Mouse (Mus musculus): Measurements from ENCODE around the gene Msi1.

DNA sequence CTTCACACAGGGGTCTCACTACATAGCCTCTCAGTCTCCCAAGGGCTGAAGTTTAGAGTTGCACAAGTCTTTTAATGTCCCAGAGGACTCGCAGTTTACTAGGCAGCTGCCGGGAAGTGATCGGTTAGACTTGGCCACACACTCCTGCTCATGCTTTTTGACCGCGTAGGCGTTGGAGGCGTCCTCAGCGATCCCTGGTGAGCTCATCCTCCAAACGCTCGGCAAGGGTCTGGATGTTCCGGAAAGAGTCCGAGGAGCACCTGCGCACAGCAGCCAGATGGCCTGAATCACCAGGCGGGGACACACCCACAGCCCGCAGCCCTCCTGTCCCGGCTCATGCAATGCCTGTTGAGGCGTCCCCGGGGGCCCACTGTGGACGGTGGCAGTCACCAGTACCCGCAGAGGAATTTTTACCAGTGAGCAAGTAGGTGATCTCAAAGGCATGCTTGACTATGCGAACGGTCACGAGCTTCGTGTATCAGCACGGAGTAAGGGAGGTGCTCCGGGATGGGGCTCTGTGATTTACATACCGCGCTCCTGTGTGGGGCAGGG lies 62.4 kb downstream of the Msi1 start:
- TF ChIP-seq POLR2A (IDR thresholded peaks at IDR 0.05; ENCODE audit: low read depth, low read length) (peak; percentile 43; the same call in 1 of the 2 replicates), CTCF (IDR thresholded peaks at IDR 0.05; ENCODE audit: borderline replicate concordance, insufficient read depth, low read length) (no peak)

Data from embryonic fibroblast, embryonic 13.5 days (primary cell).